26 mouse cellular contexts compared by ENCODE assay signal in the genomic region with DNA sequence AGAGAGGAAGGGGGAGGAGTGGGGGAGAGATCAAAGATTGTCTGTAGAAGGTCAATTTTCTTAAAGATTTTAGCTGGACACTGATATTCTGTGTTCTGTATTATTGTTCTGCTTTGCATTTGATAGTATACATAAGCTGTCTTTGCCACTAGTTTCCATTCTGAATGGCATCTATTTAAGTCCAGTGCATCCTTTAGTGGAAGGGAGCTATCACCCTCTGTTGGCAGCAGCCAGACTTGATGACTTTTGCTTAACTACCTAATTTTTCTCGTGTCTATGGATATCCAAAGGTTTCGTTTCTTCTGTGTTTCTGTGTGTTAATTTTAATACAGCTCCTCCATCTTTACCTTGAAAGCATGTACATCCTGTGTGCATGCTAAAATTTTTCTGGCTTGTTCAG.
DNase-seq lines count a peak whose midpoint lies in the region; ATAC-seq and TF ChIP-seq lines count a peak whose summit lies in the region.
"Had no signal": no experiment of that assay in that cellular context is flagged by ENCODE, and none has a peak within 500 bp of the region (broad histone marks: within the 10 kb centered on the region; RNA-seq: fewer than 3 reads in every experiment).

No protein-coding gene starts in this region.

- peak; percentile 44; the same call in 1 of the 2 replicates for ATAC-seq in frontal cortex, adult (ENCODE audit: low TSS enrichment)
- ATAC-seq in kidney, postnatal 0 days (replicated peaks; ENCODE audit: low FRiP score, low read depth), result no peak
- ATAC-seq in midbrain, embryonic 14.5 days (ENCODE audit: low FRiP score, low TSS enrichment), result no peak
- no peak for ATAC-seq in midbrain, embryonic 11.5 days (ENCODE audit: low FRiP score)
- ATAC-seq: activated CD4-positive, CD25-positive, alpha-beta regulatory T cell, adult 4 months; forebrain, embryonic 16.5 days; liver, embryonic 12.5 days; liver, postnatal 0 days had no signal

- H3K9ac ChIP-seq in kidney, postnatal 0 days (ENCODE audit: low read depth, low read length), result no peak overlapping the region
- H3K9ac ChIP-seq in midbrain, embryonic 14.5 days (replicated peaks; ENCODE audit: low read length), result no peak overlapping the region
- no peak overlapping the region for H3K9ac ChIP-seq in midbrain, embryonic 11.5 days (ENCODE audit: low read length)
- H3K9ac ChIP-seq: heart, embryonic 12.5 days; liver, embryonic 12.5 days; liver, postnatal 0 days had no signal

- H3K4me1 ChIP-seq in kidney, postnatal 0 days (replicated peaks; ENCODE audit: insufficient read depth, low read length), result no peaks in the 10 kb centered on the region
- H3K4me1 ChIP-seq in midbrain, embryonic 14.5 days (ENCODE audit: control insufficient read depth, insufficient read depth, low read length), result no peaks in the 10 kb centered on the region
- H3K4me1 ChIP-seq in midbrain, embryonic 11.5 days (ENCODE audit: control insufficient read depth, insufficient read depth, low read length), result no peaks in the 10 kb centered on the region
- no peaks in the 10 kb centered on the region for H3K4me1 ChIP-seq in cortical plate, adult 2 months (ENCODE audit: control insufficient read depth, insufficient read depth, low read length)
- H3K4me1 ChIP-seq: heart, embryonic 12.5 days; hindbrain, embryonic 10.5 days; liver, embryonic 12.5 days; midbrain, embryonic 10.5 days had no signal

- no peaks in the 10 kb centered on the region for H3K9me3 ChIP-seq in kidney, postnatal 0 days (replicated peaks; ENCODE audit: low read length)
- no peaks in the 10 kb centered on the region for H3K9me3 ChIP-seq in midbrain, embryonic 14.5 days (ENCODE audit: control insufficient read depth, low read length)
- no peaks in the 10 kb centered on the region for H3K9me3 ChIP-seq in midbrain, embryonic 11.5 days (ENCODE audit: control insufficient read depth, low read length)
- H3K9me3 ChIP-seq: heart, embryonic 12.5 days; hindbrain, embryonic 10.5 days; liver, embryonic 12.5 days; midbrain, embryonic 10.5 days had no signal

- no peak overlapping the region for H3K4me3 ChIP-seq in kidney, postnatal 0 days (replicated peaks; ENCODE audit: low read depth, low read length)
- no peak overlapping the region for H3K4me3 ChIP-seq in midbrain, embryonic 14.5 days (replicated peaks; ENCODE audit: low read depth, low read length)
- H3K4me3 ChIP-seq in midbrain, embryonic 11.5 days (ENCODE audit: low read depth, low read length), result no peak overlapping the region
- no peak overlapping the region for H3K4me3 ChIP-seq in cortical plate, adult 2 months (ENCODE audit: insufficient read depth, low read length)
- H3K4me3 ChIP-seq: heart, adult 2 months; heart, embryonic 12.5 days; hindbrain, embryonic 10.5 days; liver, embryonic 12.5 days; midbrain, embryonic 10.5 days had no signal

- no peaks in the 10 kb centered on the region for H3K36me3 ChIP-seq in kidney, postnatal 0 days (ENCODE audit: insufficient read depth, low read length)
- no peaks in the 10 kb centered on the region for H3K36me3 ChIP-seq in midbrain, embryonic 14.5 days (ENCODE audit: control insufficient read depth, insufficient read depth, low read length)
- H3K36me3 ChIP-seq in midbrain, embryonic 11.5 days (ENCODE audit: control insufficient read depth, insufficient read depth, low read length), result no peaks in the 10 kb centered on the region
- H3K36me3 ChIP-seq: heart, embryonic 12.5 days; hindbrain, embryonic 10.5 days; liver, embryonic 12.5 days; midbrain, embryonic 10.5 days had no signal

- TF ChIP-seq POLR2A in cortical plate, adult 2 months (IDR thresholded peaks at IDR 0.05; ENCODE audit: extremely low read depth, insufficient read depth, low read length), result no peak

- no peak for DNase-seq in frontal cortex, postnatal 25 days (ENCODE audit: low spot score in 2 of 2)
- DNase-seq in kidney, postnatal 0 days (ENCODE audit: low spot score), result no peak
- DNase-seq in kidney, adult 8-10 months, result no peak
- peak; percentile 52 for DNase-seq in midbrain, embryonic 14.5 days
- DNase-seq in midbrain, embryonic 11.5 days (ENCODE audit: low spot score, missing footprints), result no peak
- DNase-seq in layer of hippocampus, adult 9-11 months, result no peak
- DNase-seq: adrenal gland, adult 2 months; adrenal gland, postnatal 36 days; cerebellum, adult 8-10 months; cerebellum, postnatal 25 days; gastrocnemius, postnatal 25 days; heart, adult 2 months; kidney, adult 18-20 months; kidney, postnatal 4 days; left cerebral cortex, postnatal 4 days; liver, postnatal 0 days; lung, postnatal 10 days; thymus, postnatal 4 days had no signal

- H3K27me3 ChIP-seq in kidney, postnatal 0 days (ENCODE audit: insufficient read depth, low read length), result no peaks in the 10 kb centered on the region
- no peaks in the 10 kb centered on the region for H3K27me3 ChIP-seq in midbrain, embryonic 14.5 days (ENCODE audit: control insufficient read depth, insufficient read depth, low read length)
- no peaks in the 10 kb centered on the region for H3K27me3 ChIP-seq in midbrain, embryonic 11.5 days (ENCODE audit: control insufficient read depth, insufficient read depth, low read length)
- H3K27me3 ChIP-seq: heart, embryonic 12.5 days; liver, embryonic 12.5 days had no signal

- H3K27ac ChIP-seq in kidney, postnatal 0 days, result no peak overlapping the region
- no peak overlapping the region for H3K27ac ChIP-seq in midbrain, embryonic 14.5 days (replicated peaks; ENCODE audit: low read depth, low read length)
- H3K27ac ChIP-seq in midbrain, embryonic 11.5 days (ENCODE audit: low read depth, low read length), result no peak overlapping the region
- no peak overlapping the region for H3K27ac ChIP-seq in cortical plate, adult 2 months (ENCODE audit: insufficient read depth, low read length)
- H3K27ac ChIP-seq: heart, adult 2 months; hindbrain, embryonic 10.5 days; liver, embryonic 12.5 days; midbrain, embryonic 10.5 days had no signal

- H3K4me2 ChIP-seq in kidney, postnatal 0 days (ENCODE audit: low read length), result no peak overlapping the region
- H3K4me2 ChIP-seq in midbrain, embryonic 14.5 days (ENCODE audit: low read length), result no peak overlapping the region
- H3K4me2 ChIP-seq in midbrain, embryonic 11.5 days, result no peak overlapping the region
- H3K4me2 ChIP-seq: heart, embryonic 12.5 days; liver, embryonic 12.5 days had no signal

- 76% methylated on average over 2 of the region's 2 CpGs for WGBS in kidney, postnatal 0 days
- 93% methylated on average over 2 of the region's 2 CpGs for WGBS in midbrain, embryonic 14.5 days
- WGBS in midbrain, embryonic 11.5 days, result 89% methylated on average over 2 of the region's 2 CpGs

- TF ChIP-seq CTCF in kidney, postnatal 0 days (IDR thresholded peaks at IDR 0.05; ENCODE audit: low read depth), result peak; percentile 34; the same call in 1 of the 2 replicates
- TF ChIP-seq CTCF in cortical plate, adult 2 months (IDR thresholded peaks at IDR 0.05; ENCODE audit: extremely low read depth, insufficient read depth, low read length), result peak; percentile 16; the same call in 1 of the 2 replicates
